Mouse (Mus musculus) midbrain, embryonic 11.5 days (tissue): ENCODE measurements at regions not wholly inside any gene's neighbourhood (a gene's known extent, or its start where the extent isn't known, plus 50 kb on each side); places are given as distances from the start of the nearest gene placed in this dataset.
"Not testable (repeated sequence)": the region's sequence is repeated elsewhere in the genome, so short reads cannot be mapped to it uniquely, and the experiment has no call there.

ENCODE experiments used
- ATAC-seq: fragments of 200-750 bp; cut with Nextera tagmentation; 2 replicates; pipeline ENCODE4 v1.8.0; 2017; ENCODE audit warnings: moderate TSS enrichment, moderate library complexity; ENCODE audit not compliant: low FRiP score
- DNase-seq: peaks from one replicate; pipeline ENCODE4 v3.0.0; 2015; ENCODE audit warnings: low spot score; ENCODE audit errors: missing footprints
- H3K27ac ChIP-seq: fragments of 300-500 bp; sonication (generic); 2 replicates; pipeline ENCODE4 v1.5.1; 2014; ENCODE audit warnings: low read depth, low read length
- H3K27me3 ChIP-seq: fragments of 300-500 bp; sonication (generic); 2 replicates; pipeline ENCODE4 v1.6.1; 2014; ENCODE audit warnings: mild to moderate bottlenecking, low read length, moderate library complexity, mixed read lengths; ENCODE audit not compliant: control insufficient read depth, insufficient read depth
- H3K36me3 ChIP-seq: fragments of 300-500 bp; sonication (generic); 2 replicates; pipeline ENCODE4 v1.6.1; 2014; ENCODE audit warnings: mild to moderate bottlenecking, low read length, moderate library complexity, mixed read lengths; ENCODE audit not compliant: control insufficient read depth, insufficient read depth
- H3K4me1 ChIP-seq: fragments of 300-500 bp; sonication (generic); 2 replicates; pipeline ENCODE4 v1.6.1; 2014; ENCODE audit warnings: low read length; ENCODE audit not compliant: control insufficient read depth, insufficient read depth
- H3K4me2 ChIP-seq: fragments of 300-500 bp; sonication (generic); 2 replicates; pipeline ENCODE4 v1.6.1; 2014; ENCODE audit warnings: mild to moderate bottlenecking, moderate library complexity
- H3K4me3 ChIP-seq: fragments of 300-500 bp; sonication (generic); 2 replicates; pipeline ENCODE4 v1.5.1; 2014; ENCODE audit warnings: low read depth, low read length
- H3K9ac ChIP-seq: fragments of 300-500 bp; sonication (generic); 2 replicates; pipeline ENCODE4 v1.6.1; 2014; ENCODE audit warnings: low read length
- H3K9me3 ChIP-seq: fragments of 300-500 bp; sonication (generic); 2 replicates; pipeline ENCODE4 v1.6.1; 2016; ENCODE audit warnings: low read length; ENCODE audit not compliant: control insufficient read depth
- WGBS: fragments of 180-500 bp; shearing (Covaris S2); extraction: QIAGEN DNeasy Blood & Tissue Kit; methylation state at CpG from one replicate; pipeline ENCODE4 v1.1.7; 2014; 5-methylcytosine and 5-hydroxymethylcytosine counted together

DNA sequence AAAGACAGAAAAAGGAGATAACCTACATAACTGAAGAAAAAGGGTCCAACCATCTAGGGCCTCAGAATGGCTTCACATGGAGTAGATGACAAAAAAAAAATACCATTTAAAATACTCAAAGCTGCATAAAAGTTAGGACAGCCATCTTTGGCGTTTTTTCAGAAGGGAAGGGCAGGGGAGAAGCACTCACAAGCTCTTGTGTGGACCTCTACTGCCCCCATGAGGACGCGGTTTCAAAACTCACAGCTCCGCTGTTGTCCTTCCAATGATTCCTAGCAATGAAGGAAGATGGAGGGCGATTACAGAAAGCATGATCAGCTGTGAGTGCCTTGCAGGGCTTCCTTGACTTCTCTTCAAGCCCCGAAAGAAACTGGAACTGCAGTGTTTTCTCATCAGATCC lies 140.8 kb upstream of the Olfr1324 start:
- Histone ChIP-seq H3K36me3 (no peaks in the 10 kb centered on the region), H3K4me2 (no peak overlapping the region), H3K9ac (no peak overlapping the region), H3K27me3 (no peaks in the 10 kb centered on the region), H3K27ac (no peak overlapping the region), H3K4me1 (no peaks in the 10 kb centered on the region), H3K4me3 (no peak overlapping the region), H3K9me3 (no peaks in the 10 kb centered on the region)
- 65% methylated on average over 6 of the region's 6 CpGs for WGBS
- no peak for DNase-seq
- ATAC-seq = no peak

- H3K27me3 ChIP-seq = no peaks in the 10 kb centered on the region
- H3K4me3 ChIP-seq = no peak overlapping the region
- H3K4me1 ChIP-seq = no peaks in the 10 kb centered on the region
- H3K27ac ChIP-seq = no peak overlapping the region
- WGBS = 79% methylated on average over 5 of the region's 5 CpGs
- H3K9me3 ChIP-seq = no peaks in the 10 kb centered on the region
- ATAC-seq = peak; percentile 44; the same call in 1 of the 2 replicates
- DNase-seq = peak; percentile 94
- H3K9ac ChIP-seq = no peak overlapping the region
- H3K4me2 ChIP-seq = no peak overlapping the region
- H3K36me3 ChIP-seq = no peaks in the 10 kb centered on the region
Observed at GRCm38 (mm10) chrX:50566345-50566744, 138.0 kb upstream of the Olfr1324 start.

GRCm38 (mm10) chrX:50565031-50565430 lies 136.7 kb upstream of the Olfr1324 start:
- H3K4me1 ChIP-seq, DNase-seq, H3K27ac ChIP-seq, H3K27me3 ChIP-seq, ATAC-seq, H3K9me3 ChIP-seq, H3K36me3 ChIP-seq, H3K4me3 ChIP-seq, H3K9ac ChIP-seq, H3K4me2 ChIP-seq: not testable (repeated sequence)
- 86% methylated on average over 5 of the region's 5 CpGs for WGBS

- no peak for ATAC-seq
- Histone ChIP-seq H3K9ac (no peak overlapping the region), H3K4me1 (no peaks in the 10 kb centered on the region), H3K9me3 (no peaks in the 10 kb centered on the region), H3K27ac (no peak overlapping the region), H3K36me3 (no peaks in the 10 kb centered on the region), H3K4me3 (no peak overlapping the region), H3K27me3 (no peaks in the 10 kb centered on the region), H3K4me2 (no peak overlapping the region)
- no peak for DNase-seq
- 68% methylated on average over 2 of the region's 2 CpGs for WGBS
Observed at GRCm38 (mm10) chrX:50560915-50561314, 132.6 kb upstream of the Olfr1324 start.

GRCm38 (mm10) chrX:50550297-50550696 lies 122.0 kb upstream of the Olfr1324 start:
- H3K4me1 ChIP-seq = no peaks in the 10 kb centered on the region
- H3K4me2 ChIP-seq = peak overlapping the region; percentile 25
- no peaks in the 10 kb centered on the region for H3K27me3 ChIP-seq
- H3K9ac ChIP-seq = no peak overlapping the region
- no peaks in the 10 kb centered on the region for H3K9me3 ChIP-seq
- peak overlapping the region; percentile 22 for H3K4me3 ChIP-seq
- H3K27ac ChIP-seq = no peak overlapping the region
- DNase-seq (no peak), ATAC-seq (no peak)
- 45% methylated on average over 10 of the region's 10 CpGs for WGBS
- H3K36me3 ChIP-seq = no peaks in the 10 kb centered on the region

GRCm38 (mm10) chrX:50549713-50550112 lies 121.4 kb upstream of the Olfr1324 start:
- Histone ChIP-seq H3K4me3 (0 out of 2 replicates have a peak overlapping the region, but pooled peaks have one; percentile 22), H3K27me3 (no peaks in the 10 kb centered on the region), H3K4me1 (no peaks in the 10 kb centered on the region), H3K36me3 (no peaks in the 10 kb centered on the region), H3K27ac (no peak overlapping the region), H3K9ac (no peak overlapping the region), H3K9me3 (no peaks in the 10 kb centered on the region), H3K4me2 (peak overlapping the region; percentile 25; the same call in 1 of the 2 replicates)
- DNase-seq = peak; percentile 87
- 48% methylated on average over 3 of the region's 3 CpGs for WGBS
- ATAC-seq = no peak

GRCm38 (mm10) chrX:50537785-50538159 lies 109.5 kb upstream of the Olfr1324 start:
- Histone ChIP-seq H3K4me3 (peak overlapping the region; percentile 31; the same call in 1 of the 2 replicates), H3K4me2 (peak overlapping the region; percentile 24; the same call in 1 of the 2 replicates)
- not testable (repeated sequence) for H3K4me1 ChIP-seq, H3K9me3 ChIP-seq, H3K36me3 ChIP-seq, H3K9ac ChIP-seq, H3K27ac ChIP-seq, DNase-seq, H3K27me3 ChIP-seq
- 0 out of 2 replicates have a peak, but pooled peaks have one; percentile 38 for ATAC-seq
- WGBS = 52% methylated on average over 3 of the region's 4 CpGs

DNA sequence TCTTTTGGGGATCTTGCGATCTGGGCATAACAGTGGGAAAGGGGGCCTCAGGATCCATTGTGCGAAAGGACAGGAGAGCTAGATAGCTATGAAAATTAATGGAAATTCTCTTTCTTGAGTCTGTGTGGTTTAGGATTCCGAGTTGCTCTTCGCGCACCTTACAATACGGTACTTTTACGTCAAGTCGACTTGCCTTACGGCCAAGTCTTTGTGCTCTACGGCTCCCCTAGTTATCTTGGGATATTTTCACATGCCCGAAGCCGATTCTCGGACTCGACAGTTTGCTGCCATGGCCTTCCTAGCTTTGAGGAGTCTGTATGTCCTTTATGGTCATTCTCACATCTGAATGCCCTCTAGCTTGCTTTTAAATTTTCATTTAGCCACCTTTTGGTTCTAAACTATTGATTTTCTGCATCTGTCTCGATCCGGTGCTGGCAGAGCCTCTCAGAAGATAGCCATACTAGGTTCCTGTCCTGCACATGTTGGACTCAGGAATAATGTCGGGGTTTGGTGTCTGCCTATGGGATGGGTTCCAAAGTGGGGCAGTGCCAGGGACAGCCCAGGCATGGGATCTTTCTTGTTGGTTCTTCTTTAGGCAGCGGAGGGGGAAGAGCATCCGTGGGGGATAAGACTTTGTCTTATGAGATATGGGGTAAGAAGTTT lies 109.0 kb upstream of the Olfr1324 start:
- Histone ChIP-seq H3K4me3 (peak overlapping the region; percentile 31), H3K4me2 (peak overlapping the region; percentile 24; the same call in 1 of the 2 replicates), H3K9ac (peak overlapping the region; percentile 44), H3K27ac (no peak overlapping the region), H3K9me3 (no peaks in the 10 kb centered on the region), H3K4me1 (no peaks in the 10 kb centered on the region), H3K27me3 (no peaks in the 10 kb centered on the region), H3K36me3 (no peaks in the 10 kb centered on the region)
- ATAC-seq (peak; percentile 67; the same call in 1 of the 2 replicates), DNase-seq (peak; percentile 86)
- 58% methylated on average over 19 of the region's 19 CpGs for WGBS

DNA sequence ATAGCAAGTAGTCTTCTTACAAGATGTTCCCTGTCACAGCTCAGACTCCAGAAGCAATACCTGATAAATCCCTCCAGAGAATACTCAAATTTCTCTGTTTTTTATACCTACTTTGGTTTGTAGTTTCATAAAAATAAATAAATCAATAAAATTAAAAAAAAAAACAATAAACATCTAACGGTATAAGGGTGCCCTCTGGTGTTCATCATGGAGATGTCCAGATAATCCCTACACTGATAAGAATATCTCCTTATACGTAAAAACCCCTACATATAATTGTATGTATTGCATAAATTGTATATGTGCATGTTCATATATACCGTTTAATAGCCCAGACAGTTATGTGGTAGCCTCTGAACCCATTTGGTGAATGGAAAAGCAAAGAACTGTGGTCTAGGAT lies 75.7 kb upstream of the Olfr1324 start:
- H3K9me3 ChIP-seq = no peaks in the 10 kb centered on the region
- H3K27me3 ChIP-seq = no peaks in the 10 kb centered on the region
- H3K27ac ChIP-seq = no peak overlapping the region
- no peak for DNase-seq
- no peak overlapping the region for H3K4me3 ChIP-seq
- H3K9ac ChIP-seq = no peak overlapping the region
- ATAC-seq = no peak
- WGBS = 26% methylated on average over 3 of the region's 3 CpGs
- no peak overlapping the region for H3K4me2 ChIP-seq
- H3K4me1 ChIP-seq = no peaks in the 10 kb centered on the region
- H3K36me3 ChIP-seq = no peaks in the 10 kb centered on the region
